Mouse (Mus musculus): Measurements from ENCODE around the gene Ccdc169.

- TF ChIP-seq CTCF (IDR thresholded peaks at IDR 0.05; ENCODE audit: borderline replicate concordance, insufficient read depth, low read length): no peak
- no peak for TF ChIP-seq POLR2A (IDR thresholded peaks at IDR 0.05; ENCODE audit: low read depth, low read length)
Measured at GRCm38 (mm10) chr3:55181766-55182165, 44.6 kb downstream of the Ccdc169 start, which contains the start of gene Sohlh2.
